19 mouse cellular contexts compared by ENCODE assay signal in the genomic region with DNA sequence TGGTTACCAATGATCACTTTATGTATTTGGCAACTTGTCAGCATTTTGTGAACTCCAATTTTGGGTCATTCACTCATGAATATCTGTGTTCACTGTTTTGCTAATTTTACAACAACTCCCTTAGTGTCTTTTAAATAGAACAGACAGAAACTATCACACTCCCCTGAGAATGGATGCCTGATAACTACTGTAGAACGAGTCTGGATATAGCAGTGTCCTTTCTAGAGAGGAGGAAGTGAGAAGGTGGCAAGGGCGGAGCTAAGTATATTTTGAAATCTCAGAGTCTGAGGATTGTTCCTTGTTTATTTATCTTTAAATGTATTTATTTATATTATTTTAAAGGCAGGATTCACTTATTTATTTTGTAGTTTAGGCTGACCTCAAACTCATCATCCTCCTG. TPM values are rescaled to one million over a fixed set of nuclear protein-coding genes. Genes with fewer than 3 reads are reported as not detected.
"Had no signal": no experiment of that assay in that cellular context is flagged by ENCODE, and none has a peak within 500 bp of the region (broad histone marks: within the 10 kb centered on the region; RNA-seq: fewer than 3 reads in every experiment).

No protein-coding gene starts in this region.

- H3K4me3 ChIP-seq: kidney, embryonic 15.5 days; limb, embryonic 15.5 days; liver, embryonic 13.5 days; lung, embryonic 15.5 days; midbrain, embryonic 12.5 days; neural tube, embryonic 15.5 days; stomach, embryonic 15.5 days had no signal

- H3K4me1 ChIP-seq: kidney, embryonic 15.5 days; limb, embryonic 15.5 days; liver, embryonic 13.5 days; lung, embryonic 15.5 days; midbrain, embryonic 12.5 days; neural tube, embryonic 15.5 days; stomach, embryonic 15.5 days had no signal

- H3K9ac ChIP-seq: kidney, embryonic 15.5 days; limb, embryonic 15.5 days; liver, embryonic 13.5 days; liver, postnatal 0 days; lung, embryonic 15.5 days; midbrain, embryonic 12.5 days; neural tube, embryonic 15.5 days; stomach, embryonic 15.5 days had no signal

- H3K27me3 ChIP-seq: kidney, embryonic 15.5 days; limb, embryonic 15.5 days; liver, embryonic 13.5 days; lung, embryonic 15.5 days; midbrain, embryonic 12.5 days; neural tube, embryonic 15.5 days; stomach, embryonic 15.5 days had no signal

- H3K4me2 ChIP-seq: kidney, embryonic 15.5 days; limb, embryonic 15.5 days; liver, embryonic 13.5 days; lung, embryonic 15.5 days; midbrain, embryonic 12.5 days; neural tube, embryonic 15.5 days; stomach, embryonic 15.5 days had no signal

- DNase-seq: kidney, adult 18-20 months; kidney, postnatal 14 days; liver, embryonic 13.5 days; liver, postnatal 0 days; right cerebral cortex, postnatal 4 days; spleen, adult 18-20 months; thymus, postnatal 36 days had no signal

- ATAC-seq: liver, postnatal 0 days; midbrain, embryonic 16.5 days had no signal

- H3K9me3 ChIP-seq: kidney, embryonic 15.5 days; limb, embryonic 15.5 days; liver, embryonic 13.5 days; lung, embryonic 15.5 days; midbrain, embryonic 12.5 days; neural tube, embryonic 15.5 days; stomach, embryonic 15.5 days had no signal

- H3K36me3 ChIP-seq: kidney, embryonic 15.5 days; limb, embryonic 15.5 days; liver, embryonic 13.5 days; lung, embryonic 15.5 days; midbrain, embryonic 12.5 days; neural tube, embryonic 15.5 days; stomach, embryonic 15.5 days had no signal

- H3K27ac ChIP-seq: kidney, embryonic 15.5 days; limb, embryonic 15.5 days; liver, embryonic 13.5 days; lung, embryonic 15.5 days; midbrain, embryonic 12.5 days; neural tube, embryonic 15.5 days; stomach, embryonic 15.5 days had no signal

RNA-seq across cellular contexts. Expression of a gene that starts 7.6 kb away (rescaled TPM):
- total RNA-seq: layer of hippocampus, postnatal 14 days; left cerebral cortex, adult 18-20 months; left cerebral cortex, postnatal 10 days had no signal
- polyA plus RNA-seq: kidney, embryonic 15.5 days; limb, embryonic 11.5 days; limb, embryonic 15.5 days; liver, embryonic 13.5 days; midbrain, embryonic 12.5 days; midbrain, embryonic 16.5 days; neural tube, embryonic 11.5 days; neural tube, embryonic 15.5 days had no signal
